Mouse (Mus musculus): ENCODE data around the gene Fasn.
"Not testable (repeated sequence)": the region's sequence is repeated elsewhere in the genome, so short reads cannot be mapped to it uniquely, and the experiment has no call there.

- TF ChIP-seq CTCF (IDR thresholded peaks at IDR 0.05; ENCODE audit: extremely low read depth, insufficient read depth, insufficient read length, insufficient replicate concordance); POLR2A (IDR thresholded peaks at IDR 0.05; ENCODE audit: low read depth, low read length): not testable (repeated sequence)
Measured at GRCm38 (mm10) chr11:120763121-120763999, 61.0 kb downstream of the Fasn start.
